Mouse (Mus musculus) hindbrain, embryonic 10.5 days (tissue): ENCODE results near the gene Eepd1. TPM values are rescaled to one million over a fixed set of nuclear protein-coding genes. Genes with fewer than 3 reads are reported as not detected.

Experiments used
- DNase-seq: peaks from one replicate; pipeline ENCODE4 v3.0.0-alpha.2; 2017; ENCODE audit warnings: low spot score
- H3K27ac ChIP-seq: fragments of 300-500 bp; sonication (generic); 2 replicates; pipeline ENCODE4 v1.5.1; 2016; ENCODE audit warnings: mild to moderate bottlenecking, moderate library complexity
- H3K27me3 ChIP-seq: fragments of 300-500 bp; sonication (generic); 2 replicates; pipeline ENCODE4 v1.6.1; 2016; ENCODE audit warnings: mild to moderate bottlenecking; ENCODE audit not compliant: poor library complexity, insufficient read depth, severe bottlenecking
- H3K36me3 ChIP-seq: fragments of 300-500 bp; sonication (generic); 2 replicates; pipeline ENCODE4 v1.6.1; 2016; ENCODE audit warnings: mild to moderate bottlenecking, moderate library complexity
- H3K4me1 ChIP-seq: fragments of 300-500 bp; sonication (generic); replicated peaks from 2 replicates; pipeline ENCODE4 v1.6.1; 2016; ENCODE audit warnings: mild to moderate bottlenecking
- H3K4me3 ChIP-seq: fragments of 300-500 bp; sonication (generic); 2 replicates; pipeline ENCODE4 v1.5.1; 2016; ENCODE audit warnings: mild to moderate bottlenecking, moderate library complexity
- H3K9me3 ChIP-seq: fragments of 300-500 bp; sonication (generic); 2 replicates; pipeline ENCODE4 v1.6.1; 2016; ENCODE audit warnings: mild to moderate bottlenecking, moderate library complexity
- WGBS: fragments of 180-500 bp; shearing (Covaris S2); methylation state at CpG from one replicate; pipeline ENCODE4 v1.1.7; 2016; 5-methylcytosine and 5-hydroxymethylcytosine counted together
- polyA plus RNA-seq: library from polyadenylated mRNA; unstranded; fragments of >200 nt; fragmentation: Nextera tagmentation; extraction: Ambion mirVana; gene quantifications from 2 replicates; pipeline ENCODE4 v1.2.1, GENCODE M21; 2016

The Eepd1 gene
- polyA plus RNA-seq, 1 experiment from 2014 or later: 10.2 TPM

- Histone ChIP-seq H3K9me3 (no peaks in the 10 kb centered on the region), H3K36me3 (no peaks in the 10 kb centered on the region), H3K27me3 (no peaks in the 10 kb centered on the region), H3K4me1 (no peaks in the 10 kb centered on the region), H3K4me3 (no peak overlapping the region), H3K27ac (no peak overlapping the region)
- WGBS: 83% methylated on average over 6 of the region's 6 CpGs
- DNase-seq: no peak
Measured at GRCm38 (mm10) chr9:25555261-25555660, 73.9 kb downstream of the Eepd1 start.

- Histone ChIP-seq H3K9me3 (no peaks in the 10 kb centered on the region), H3K27me3 (no peaks in the 10 kb centered on the region), H3K27ac (no peak overlapping the region), H3K4me3 (no peak overlapping the region), H3K4me1 (no peaks in the 10 kb centered on the region), H3K36me3 (no peaks in the 10 kb centered on the region)
- WGBS: 91% methylated on average over 3 of the region's 3 CpGs
- DNase-seq: no peak
Measured at GRCm38 (mm10) chr9:25556008-25556407, 74.7 kb downstream of the Eepd1 start.

GRCm38 (mm10) chr9:25557378-25557777 lies 76.0 kb downstream of the Eepd1 start:
- no peaks in the 10 kb centered on the region for H3K36me3 ChIP-seq
- no peaks in the 10 kb centered on the region for H3K9me3 ChIP-seq
- no peak overlapping the region for H3K4me3 ChIP-seq
- DNase-seq: no peak
- WGBS: 89% methylated on average over 2 of the region's 2 CpGs
- no peak overlapping the region for H3K27ac ChIP-seq
- H3K27me3 ChIP-seq: no peaks in the 10 kb centered on the region
- H3K4me1 ChIP-seq: no peaks in the 10 kb centered on the region

- DNase-seq: no peak
Measured at GRCm38 (mm10) chr9:25558834-25559233, 77.5 kb downstream of the Eepd1 start.

GRCm38 (mm10) chr9:25560016-25560758 lies 78.8 kb downstream of the Eepd1 start:
- no peak for DNase-seq
- WGBS: 86% methylated on average over 9 of the region's 9 CpGs

More at GRCm38 (mm10) chr9:25558834-25559233, 77.5 kb downstream of the Eepd1 start:
- Histone ChIP-seq H3K27ac (no peak overlapping the region), H3K4me3 (no peak overlapping the region), H3K9me3 (0 out of 2 replicates have a peak, but pooled peaks cover 3% of the 10 kb centered on the region), H3K4me1 (no peaks in the 10 kb centered on the region), H3K27me3 (no peaks in the 10 kb centered on the region), H3K36me3 (no peaks in the 10 kb centered on the region)
- WGBS: 82% methylated on average over 3 of the region's 3 CpGs

GRCm38 (mm10) chr9:25561143-25561542 lies 79.8 kb downstream of the Eepd1 start:
- Histone ChIP-seq H3K9me3 (0 out of 2 replicates have a peak, but pooled peaks cover 3% of the 10 kb centered on the region), H3K36me3 (no peaks in the 10 kb centered on the region), H3K4me1 (no peaks in the 10 kb centered on the region), H3K4me3 (no peak overlapping the region), H3K27ac (no peak overlapping the region), H3K27me3 (no peaks in the 10 kb centered on the region)
- 95% methylated on average over 1 of the region's 1 CpGs for WGBS
- DNase-seq: no peak

More at GRCm38 (mm10) chr9:25560016-25560758, 78.8 kb downstream of the Eepd1 start:
- Histone ChIP-seq H3K36me3 (no peaks in the 10 kb centered on the region), H3K4me3 (no peak overlapping the region), H3K4me1 (no peaks in the 10 kb centered on the region), H3K9me3 (0 out of 2 replicates have a peak, but pooled peaks cover 3% of the 10 kb centered on the region), H3K27ac (no peak overlapping the region), H3K27me3 (no peaks in the 10 kb centered on the region)

- Histone ChIP-seq H3K36me3 (no peaks in the 10 kb centered on the region), H3K27ac (no peak overlapping the region), H3K4me3 (no peak overlapping the region), H3K9me3 (0 out of 2 replicates have a peak, but pooled peaks cover 3% of the 10 kb centered on the region), H3K27me3 (no peaks in the 10 kb centered on the region), H3K4me1 (no peaks in the 10 kb centered on the region)
- 82% methylated on average over 4 of the region's 4 CpGs for WGBS
- DNase-seq: no peak
Measured at GRCm38 (mm10) chr9:25563806-25564205, 82.5 kb downstream of the Eepd1 start.

- Histone ChIP-seq H3K27me3 (no peaks in the 10 kb centered on the region), H3K27ac (no peak overlapping the region), H3K4me3 (no peak overlapping the region), H3K4me1 (no peaks in the 10 kb centered on the region; the same call in 1 of the 2 replicates), H3K36me3 (no peaks in the 10 kb centered on the region), H3K9me3 (0 out of 2 replicates have a peak, but pooled peaks cover 3% of the 10 kb centered on the region)
- DNase-seq: no peak
- WGBS: 85% methylated on average over 5 of the region's 5 CpGs
Measured at GRCm38 (mm10) chr9:25567071-25567470, 85.7 kb downstream of the Eepd1 start.

GRCm38 (mm10) chr9:25568783-25569182 lies 87.4 kb downstream of the Eepd1 start:
- no peak for DNase-seq
- Histone ChIP-seq H3K9me3 (no peaks in the 10 kb centered on the region), H3K4me3 (no peak overlapping the region), H3K36me3 (no peaks in the 10 kb centered on the region), H3K27me3 (no peaks in the 10 kb centered on the region), H3K27ac (no peak overlapping the region), H3K4me1 (no peaks in the 10 kb centered on the region; the same call in 1 of the 2 replicates)
- WGBS: 81% methylated on average over 3 of the region's 3 CpGs

GRCm38 (mm10) chr9:25570011-25570410 lies 88.7 kb downstream of the Eepd1 start:
- no peaks in the 10 kb centered on the region for H3K9me3 ChIP-seq
- H3K36me3 ChIP-seq: no peaks in the 10 kb centered on the region
- H3K4me3 ChIP-seq: no peak overlapping the region
- WGBS: 97% methylated on average over 7 of the region's 7 CpGs
- H3K27me3 ChIP-seq: no peaks in the 10 kb centered on the region
- no peaks in the 10 kb centered on the region; the same call in 1 of the 2 replicates for H3K4me1 ChIP-seq
- no peak for DNase-seq
- no peak overlapping the region for H3K27ac ChIP-seq

- DNase-seq: no peak
- no peaks in the 10 kb centered on the region for H3K27me3 ChIP-seq
- H3K27ac ChIP-seq: no peak overlapping the region
- H3K9me3 ChIP-seq: no peaks in the 10 kb centered on the region
- H3K4me3 ChIP-seq: no peak overlapping the region
- H3K36me3 ChIP-seq: no peaks in the 10 kb centered on the region
- WGBS: 84% methylated on average over 9 of the region's 9 CpGs
- H3K4me1 ChIP-seq: no peaks in the 10 kb centered on the region; the same call in 1 of the 2 replicates
Measured at GRCm38 (mm10) chr9:25570436-25570835, 89.1 kb downstream of the Eepd1 start.

GRCm38 (mm10) chr9:25571381-25571780 lies 90.0 kb downstream of the Eepd1 start:
- H3K27ac ChIP-seq: no peak overlapping the region
- no peak for DNase-seq
- 73% methylated on average over 2 of the region's 2 CpGs for WGBS

GRCm38 (mm10) chr9:25573753-25574152 lies 92.4 kb downstream of the Eepd1 start:
- no peak overlapping the region for H3K27ac ChIP-seq
- no peaks in the 10 kb centered on the region for H3K9me3 ChIP-seq
- H3K27me3 ChIP-seq: no peaks in the 10 kb centered on the region
- DNase-seq: peak; percentile 29
- WGBS: 53% methylated on average over 7 of the region's 7 CpGs
- no peaks in the 10 kb centered on the region; the same call in 1 of the 2 replicates for H3K4me1 ChIP-seq
- no peaks in the 10 kb centered on the region for H3K36me3 ChIP-seq
- no peak overlapping the region for H3K4me3 ChIP-seq

More at GRCm38 (mm10) chr9:25571381-25571780, 90.0 kb downstream of the Eepd1 start:
- H3K36me3 ChIP-seq: no peaks in the 10 kb centered on the region
- H3K4me3 ChIP-seq: no peak overlapping the region
- H3K9me3 ChIP-seq: no peaks in the 10 kb centered on the region
- H3K27me3 ChIP-seq: no peaks in the 10 kb centered on the region
- no peaks in the 10 kb centered on the region; the same call in 1 of the 2 replicates for H3K4me1 ChIP-seq
